Mouse (Mus musculus) liver, embryonic 15.5 days (tissue): ENCODE data around the gene Rbm20. TPM values are rescaled to one million over a fixed set of nuclear protein-coding genes. Genes with fewer than 3 reads are reported as not detected.

Experiments
- ATAC-seq: fragments of 200-750 bp; cut with Nextera tagmentation; 2 replicates; pipeline ENCODE4 v1.8.0; 2017; ENCODE audit warnings: moderate number of reproducible peaks, mild to moderate bottlenecking, moderate library complexity; ENCODE audit not compliant: insufficient read depth
- H3K27ac ChIP-seq: fragments of 300-500 bp; sonication (generic); replicated peaks from 2 replicates; pipeline ENCODE4 v1.5.1; 2015; ENCODE audit warnings: mild to moderate bottlenecking, inconsistent platforms
- H3K27me3 ChIP-seq: fragments of 300-500 bp; sonication (generic); 2 replicates; pipeline ENCODE4 v1.6.1; 2015; ENCODE audit warnings: mild to moderate bottlenecking, inconsistent platforms
- H3K36me3 ChIP-seq: fragments of 300-500 bp; sonication (generic); replicated peaks from 2 replicates; pipeline ENCODE4 v1.6.1; 2015; ENCODE audit warnings: moderate library complexity, mild to moderate bottlenecking, inconsistent platforms
- H3K4me1 ChIP-seq: fragments of 300-500 bp; sonication (generic); replicated peaks from 2 replicates; pipeline ENCODE4 v1.6.1; 2015; ENCODE audit warnings: inconsistent platforms
- H3K4me2 ChIP-seq: fragments of 300-500 bp; sonication (generic); 2 replicates; pipeline ENCODE4 v1.6.1; 2015; ENCODE audit warnings: moderate library complexity, mild to moderate bottlenecking, inconsistent platforms
- H3K4me3 ChIP-seq: fragments of 300-500 bp; sonication (generic); replicated peaks from 2 replicates; pipeline ENCODE4 v1.5.1; 2015; ENCODE audit warnings: mild to moderate bottlenecking, inconsistent platforms
- H3K9ac ChIP-seq: fragments of 300-500 bp; sonication (generic); 2 replicates; pipeline ENCODE4 v1.6.1; 2015; ENCODE audit warnings: moderate library complexity, mild to moderate bottlenecking, inconsistent platforms
- H3K9me3 ChIP-seq: fragments of 300-500 bp; sonication (generic); replicated peaks from 2 replicates; pipeline ENCODE4 v1.6.1; 2016; ENCODE audit warnings: inconsistent platforms
- WGBS: fragments of 180-500 bp; shearing (Covaris S2); methylation state at CpG from one replicate; pipeline ENCODE4 v1.1.7; 2015; ENCODE audit warnings: mixed read lengths; ENCODE audit not compliant: insufficient replicate concordance; 5-methylcytosine and 5-hydroxymethylcytosine counted together
- polyA plus RNA-seq: library from polyadenylated mRNA; unstranded; fragments of >200 nt; fragmentation: Nextera tagmentation; extraction: Ambion mirVana; gene quantifications from 2 replicates; pipeline ENCODE4 v1.2.1, GENCODE M21; 2015

Gene Rbm20
- polyA plus RNA-seq, 1 experiment from 2014 or later, result 0.15 TPM

DNA sequence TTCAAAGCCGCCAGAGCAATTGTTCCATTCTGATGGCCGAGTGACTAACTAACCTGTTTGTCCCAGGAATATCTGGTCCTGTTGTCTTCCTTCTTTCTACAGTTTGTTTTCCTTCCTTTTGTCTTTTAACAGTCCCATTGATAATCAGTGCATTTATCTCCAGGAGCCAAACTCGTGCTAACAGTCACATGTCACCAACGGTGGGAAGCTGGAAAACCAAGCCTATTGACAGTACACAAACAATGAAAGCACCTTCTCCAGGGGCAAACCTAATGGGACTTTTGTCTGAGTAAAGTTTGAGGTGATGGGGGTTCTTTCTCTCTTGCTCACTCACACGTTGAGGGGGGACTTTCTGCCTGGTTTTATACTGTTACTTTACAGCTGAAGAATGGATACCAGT, 213.2 kb downstream of the Rbm20 start:
- 35% methylated on average over 5 of the region's 5 CpGs for WGBS
- Histone ChIP-seq H3K9me3 (no peaks in the 10 kb centered on the region), H3K4me1 (peaks cover 91% of the 10 kb centered on the region), H3K36me3 (no peaks in the 10 kb centered on the region), H3K4me3 (no peak overlapping the region), H3K27me3 (no peaks in the 10 kb centered on the region), H3K4me2 (peak overlapping the region; percentile 18; the same call in 1 of the 2 replicates), H3K27ac (peak overlapping the region; percentile 84), H3K9ac (no peak overlapping the region)
- no peak for ATAC-seq

DNA sequence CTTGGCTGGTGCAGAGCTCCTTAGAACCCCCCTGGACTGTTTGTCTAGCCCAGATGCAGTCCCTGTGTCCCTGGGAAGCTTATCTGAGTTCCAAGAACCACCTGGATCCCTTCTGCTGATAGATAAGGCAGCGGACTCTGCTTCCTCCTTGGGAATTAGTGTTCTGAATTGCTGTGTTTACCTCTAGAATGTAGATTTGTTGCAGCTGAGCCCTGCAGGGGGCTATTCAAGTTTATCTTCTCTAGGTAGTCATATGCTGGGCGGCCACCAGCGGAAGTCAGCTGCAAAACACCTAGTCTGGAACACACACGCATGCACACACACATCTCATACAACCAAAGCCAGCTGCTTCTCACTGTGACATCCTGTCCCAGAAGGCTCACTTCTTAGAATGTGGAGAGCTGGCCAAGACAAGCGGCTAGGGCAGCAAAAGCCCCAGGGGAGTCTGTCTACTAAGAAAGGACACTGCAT, 213.7 kb downstream of the Rbm20 start:
- no peaks in the 10 kb centered on the region for H3K36me3 ChIP-seq
- no peaks in the 10 kb centered on the region for H3K27me3 ChIP-seq
- H3K4me2 ChIP-seq, result peak overlapping the region; percentile 18
- peaks cover 93% of the 10 kb centered on the region for H3K4me1 ChIP-seq
- H3K4me3 ChIP-seq, result no peak overlapping the region
- peak overlapping the region; percentile 84 for H3K27ac ChIP-seq
- H3K9me3 ChIP-seq, result no peaks in the 10 kb centered on the region
- 31% methylated on average over 5 of the region's 5 CpGs for WGBS
- ATAC-seq, result no peak
- H3K9ac ChIP-seq, result no peak overlapping the region

DNA sequence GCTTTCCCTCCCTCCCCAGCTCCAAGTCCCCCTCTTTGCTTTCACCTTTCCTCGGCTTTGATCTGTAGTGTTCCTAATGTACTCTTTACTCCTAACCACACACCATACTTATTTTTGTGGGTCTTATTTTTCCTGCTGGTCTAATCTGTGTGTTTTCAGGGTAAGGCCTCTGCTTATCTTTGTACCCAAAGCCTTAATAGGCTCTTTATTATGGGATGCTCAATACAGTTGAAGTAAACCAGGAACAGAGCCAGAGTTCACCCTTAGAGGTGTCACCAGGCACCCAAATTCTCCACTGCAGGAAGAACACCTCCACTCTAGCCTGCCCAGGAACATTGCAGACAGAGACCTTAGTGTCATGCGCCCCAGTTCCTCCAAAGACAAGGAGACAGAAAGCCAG, 214.5 kb downstream of the Rbm20 start:
- ATAC-seq, result peak; percentile 22; the same call in 1 of the 2 replicates
- Histone ChIP-seq H3K4me1 (peaks cover 95% of the 10 kb centered on the region), H3K9ac (no peak overlapping the region), H3K4me3 (no peak overlapping the region), H3K9me3 (no peaks in the 10 kb centered on the region), H3K27me3 (no peaks in the 10 kb centered on the region), H3K27ac (peak overlapping the region; percentile 84), H3K36me3 (no peaks in the 10 kb centered on the region), H3K4me2 (peak overlapping the region; percentile 18; the same call in 1 of the 2 replicates)
- 46% methylated on average over 2 of the region's 2 CpGs for WGBS

DNA sequence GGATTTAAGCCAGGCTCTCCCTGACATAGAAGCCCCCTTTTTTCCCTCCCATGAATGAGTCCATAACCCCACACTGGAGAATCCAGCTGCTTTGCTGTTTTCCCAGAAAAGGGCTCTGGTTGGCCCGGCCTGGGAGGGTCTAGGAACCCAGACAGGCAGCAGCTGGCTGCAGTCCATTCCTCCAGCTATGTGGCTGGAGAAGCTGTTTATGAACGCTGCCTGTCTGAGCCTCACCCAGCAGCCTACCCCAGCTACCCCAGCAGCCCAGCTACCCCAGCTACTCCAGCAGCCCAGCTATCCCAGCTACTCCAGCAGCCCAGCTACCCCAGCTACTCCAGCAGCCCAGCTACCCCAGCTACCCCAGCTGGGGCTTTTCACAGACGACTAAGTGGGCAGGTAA, 215.0 kb downstream of the Rbm20 start, which contains the start of gene Pdcd4:
Gene Pdcd4 (plus strand): TSS at position 171 of the 400 bp plus-strand sequence.
- no peak for ATAC-seq
- Histone ChIP-seq H3K4me2 (peak within 1 kb of the TSS; percentile 18), H3K36me3 (no peaks in the 10 kb centered on the region), H3K27me3 (no peaks in the 10 kb centered on the region), H3K9ac (no peak within 1 kb of the TSS), H3K4me3 (no peak within 1 kb of the TSS), H3K27ac (peak within 1 kb of the TSS; percentile 84), H3K9me3 (no peaks in the 10 kb centered on the region), H3K4me1 (peaks cover 90% of the 10 kb centered on the region)
- 34% methylated on average over 3 of the region's 3 CpGs for WGBS

DNA sequence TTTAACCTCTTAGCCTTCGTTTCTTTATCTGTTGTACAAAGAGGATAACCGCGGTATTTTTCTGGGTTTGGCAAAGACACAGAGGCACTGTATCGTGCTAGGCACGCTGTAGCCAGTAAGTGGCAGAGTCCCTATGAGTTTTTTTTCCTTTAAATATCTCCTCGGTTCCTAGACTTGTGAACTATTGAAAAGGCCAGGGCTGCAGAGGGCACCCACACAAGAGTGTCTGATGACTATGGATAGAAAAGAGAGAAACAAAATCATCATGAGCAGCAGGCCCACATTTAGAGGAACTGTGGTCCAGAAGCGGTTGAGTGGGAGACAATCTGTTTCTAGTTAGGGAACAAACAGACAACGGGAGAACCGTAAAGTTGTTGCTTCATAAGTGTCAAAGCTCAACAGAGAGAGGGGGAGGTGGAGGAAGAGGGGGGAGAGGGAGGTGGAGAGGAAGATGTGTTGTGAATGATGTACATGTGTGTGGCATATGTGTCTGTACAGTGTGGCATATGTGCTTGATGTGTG, 215.8 kb downstream of the Rbm20 start:
- Histone ChIP-seq H3K27me3 (no peaks in the 10 kb centered on the region), H3K4me1 (peaks cover 82% of the 10 kb centered on the region), H3K27ac (peak overlapping the region; percentile 84), H3K9ac (no peak overlapping the region), H3K4me2 (no peak overlapping the region), H3K4me3 (no peak overlapping the region), H3K9me3 (no peaks in the 10 kb centered on the region), H3K36me3 (no peaks in the 10 kb centered on the region)
- 20% methylated on average over 9 of the region's 9 CpGs for WGBS
- ATAC-seq, result no peak

DNA sequence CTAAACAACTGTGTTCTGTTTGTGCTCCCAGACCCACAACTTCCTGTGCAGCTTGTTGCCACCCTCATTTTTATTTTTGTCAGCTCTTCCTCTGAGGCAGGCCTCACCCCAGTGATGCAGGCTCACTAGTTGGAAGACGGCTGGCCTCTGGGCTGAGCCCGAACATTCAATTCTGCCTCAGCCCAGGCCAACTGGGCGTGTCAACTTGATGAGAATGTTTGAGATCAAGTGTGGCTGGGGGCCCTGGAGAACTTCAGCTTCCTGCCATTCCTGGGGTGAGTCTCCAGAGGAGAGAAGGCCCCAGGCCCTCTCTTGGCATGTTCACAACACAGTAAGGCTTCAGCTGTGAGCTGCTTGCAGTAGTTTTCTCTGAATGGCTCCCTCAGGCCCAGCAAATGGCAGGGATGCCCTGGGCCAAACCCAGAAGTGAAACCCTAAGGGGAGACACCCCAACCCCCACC, 216.6 kb downstream of the Rbm20 start:
- Histone ChIP-seq H3K9me3 (no peaks in the 10 kb centered on the region), H3K4me3 (no peak overlapping the region), H3K9ac (peak overlapping the region; percentile 22; the same call in 1 of the 2 replicates), H3K27me3 (no peaks in the 10 kb centered on the region), H3K4me1 (peaks cover 80% of the 10 kb centered on the region), H3K27ac (peak overlapping the region; percentile 84), H3K36me3 (no peaks in the 10 kb centered on the region), H3K4me2 (peak overlapping the region; percentile 14; the same call in 1 of the 2 replicates)
- WGBS, result 20% methylated on average over 3 of the region's 3 CpGs
- ATAC-seq, result no peak

DNA sequence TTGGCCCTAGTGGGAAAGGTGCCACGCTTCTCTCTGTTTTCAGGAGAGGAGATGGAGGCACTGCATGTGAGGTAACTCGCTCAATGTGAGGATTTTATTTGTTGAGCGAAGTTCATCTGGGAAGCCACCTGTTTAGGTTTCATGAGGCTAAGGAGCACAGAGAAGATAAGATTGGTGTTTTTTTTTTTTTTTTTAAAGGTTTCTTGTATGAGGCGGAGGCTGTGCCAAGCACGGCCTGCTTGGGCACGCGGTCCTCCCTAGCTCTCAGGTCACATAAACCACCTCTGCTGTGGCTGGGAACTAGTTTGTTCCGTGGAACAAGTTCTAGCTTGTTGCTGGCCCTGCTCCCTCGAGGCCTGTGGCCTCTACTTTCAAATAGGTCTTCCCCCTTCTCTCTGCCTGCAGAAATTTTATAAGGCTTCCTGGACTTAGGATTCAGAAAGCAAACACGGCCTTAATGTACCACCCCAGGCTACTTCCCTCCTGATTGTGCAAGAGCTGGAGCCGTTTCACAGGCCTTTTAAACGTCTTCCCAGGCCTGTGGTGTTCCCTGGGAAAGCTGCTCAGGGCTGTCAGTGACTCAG, 217.5 kb downstream of the Rbm20 start:
- WGBS, result 39% methylated on average over 12 of the region's 12 CpGs

DNA sequence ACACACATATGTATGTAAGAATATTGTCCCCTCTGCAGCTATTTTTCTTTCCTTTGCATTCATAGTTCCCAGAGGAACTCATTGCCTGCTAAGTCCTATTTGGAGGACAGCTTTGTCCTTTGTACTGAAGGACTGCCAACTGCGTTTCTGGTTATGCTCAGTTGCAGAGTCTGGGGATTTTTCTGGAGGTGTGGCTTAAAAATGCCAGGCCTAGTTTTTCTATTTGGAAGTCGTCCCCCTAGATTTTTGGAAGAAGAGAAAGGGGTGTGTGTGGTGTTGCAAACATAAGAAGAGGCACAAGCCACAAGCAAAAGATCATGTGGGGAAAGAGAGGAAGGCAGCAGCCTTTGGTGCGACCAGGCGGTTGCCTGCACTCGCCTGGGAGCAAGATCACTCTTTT, 220.9 kb downstream of the Rbm20 start:
- Histone ChIP-seq H3K27ac (no peak overlapping the region), H3K4me3 (no peak overlapping the region), H3K9me3 (no peaks in the 10 kb centered on the region), H3K9ac (no peak overlapping the region), H3K36me3 (no peaks in the 10 kb centered on the region), H3K4me2 (no peak overlapping the region), H3K27me3 (no peaks in the 10 kb centered on the region), H3K4me1 (peaks cover 67% of the 10 kb centered on the region)
- WGBS, result 79% methylated on average over 5 of the region's 5 CpGs
- ATAC-seq, result no peak

More for the DNA sequence above, 217.5 kb downstream of the Rbm20 start:
- Histone ChIP-seq H3K36me3 (no peaks in the 10 kb centered on the region), H3K9me3 (no peaks in the 10 kb centered on the region), H3K27me3 (no peaks in the 10 kb centered on the region), H3K4me3 (no peak overlapping the region), H3K9ac (0 out of 2 replicates have a peak overlapping the region, but pooled peaks have one; percentile 22), H3K27ac (peak overlapping the region; percentile 84), H3K4me2 (no peak overlapping the region), H3K4me1 (peaks cover 76% of the 10 kb centered on the region)
- ATAC-seq, result peak; percentile 45; the same call in 1 of the 2 replicates

DNA sequence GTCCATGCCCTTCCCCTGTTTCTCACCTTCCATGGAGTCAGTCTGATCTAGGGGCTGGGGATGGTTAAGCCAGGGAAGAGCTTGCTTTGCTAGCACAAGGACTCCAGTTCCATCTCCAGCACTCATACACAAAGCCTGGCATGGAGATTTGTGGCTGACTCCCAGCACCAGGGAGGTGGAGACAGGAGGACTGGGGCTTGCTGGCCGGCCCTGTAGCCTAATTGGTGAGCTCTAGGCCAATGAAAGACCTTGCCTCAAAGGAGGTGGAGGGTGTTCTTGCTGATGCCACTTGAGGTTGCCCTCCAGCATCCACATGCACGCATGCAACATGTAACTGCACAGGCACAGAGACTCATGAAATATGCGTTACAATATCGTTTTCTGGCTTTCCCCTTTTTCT, 221.4 kb downstream of the Rbm20 start:
- H3K9ac ChIP-seq, result no peak overlapping the region
- ATAC-seq, result no peak
- no peaks in the 10 kb centered on the region for H3K36me3 ChIP-seq

DNA sequence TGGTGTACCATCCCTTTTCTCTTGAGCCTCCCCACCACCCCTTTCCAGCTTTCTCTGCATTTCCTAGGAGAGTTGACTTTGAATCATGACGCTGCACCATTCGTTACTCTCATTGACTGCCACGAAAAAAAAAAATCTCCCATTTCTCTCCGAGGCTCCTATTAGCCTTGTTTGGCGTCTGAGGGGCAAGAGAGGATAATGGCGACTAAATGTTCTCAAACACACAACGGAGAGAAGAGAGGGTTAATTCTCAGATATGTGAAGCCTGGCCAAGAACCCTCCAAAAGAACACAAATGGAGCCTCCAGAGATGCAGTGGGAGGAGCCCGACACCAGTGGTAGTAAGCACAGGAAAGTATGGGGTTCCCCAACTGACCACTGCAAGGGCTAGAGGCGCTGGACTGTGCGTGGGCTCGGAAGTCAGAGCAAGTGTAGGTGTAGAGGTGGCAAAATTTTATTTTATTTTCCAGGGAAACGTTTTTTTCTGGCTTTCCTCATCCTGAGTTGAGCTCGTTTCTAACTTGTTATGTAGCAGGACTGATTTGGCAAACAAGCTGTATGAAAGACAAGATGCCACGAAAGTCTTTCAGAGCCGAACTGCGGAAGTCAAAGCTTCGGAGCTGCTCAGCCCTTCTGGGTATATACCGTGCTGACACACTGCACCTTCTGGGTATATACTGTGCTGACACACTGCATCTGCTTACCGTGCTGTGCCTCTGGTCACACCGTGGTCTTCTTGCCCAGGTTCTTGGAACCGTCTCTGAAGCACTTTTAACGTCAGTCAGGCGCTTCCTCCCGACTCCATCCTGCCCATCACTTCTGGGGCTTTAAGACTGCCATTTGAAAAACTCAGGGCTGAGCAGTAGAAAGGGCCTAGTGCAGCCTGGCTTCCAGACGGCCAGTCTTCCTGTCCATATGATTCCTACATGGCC, 222.1 kb downstream of the Rbm20 start:
- no peaks in the 10 kb centered on the region for H3K9me3 ChIP-seq
- H3K4me1 ChIP-seq, result peaks cover 57% of the 10 kb centered on the region
- H3K27ac ChIP-seq, result no peak overlapping the region
- no peak overlapping the region for H3K9ac ChIP-seq
- no peaks in the 10 kb centered on the region for H3K36me3 ChIP-seq
- H3K4me3 ChIP-seq, result no peak overlapping the region
- no peak overlapping the region for H3K4me2 ChIP-seq
- 77% methylated on average over 25 of the region's 25 CpGs for WGBS
- H3K27me3 ChIP-seq, result no peaks in the 10 kb centered on the region
- ATAC-seq, result no peak

More for the DNA sequence above, 221.4 kb downstream of the Rbm20 start:
- Histone ChIP-seq H3K27me3 (no peaks in the 10 kb centered on the region), H3K4me2 (no peak overlapping the region), H3K4me3 (no peak overlapping the region), H3K9me3 (no peaks in the 10 kb centered on the region), H3K4me1 (peaks cover 62% of the 10 kb centered on the region), H3K27ac (no peak overlapping the region; the same call in 1 of the 2 replicates)
- 73% methylated on average over 4 of the region's 4 CpGs for WGBS
